Mouse (Mus musculus) ES-Bruce4 (cell line): ENCODE measurements around the gene Fam160b1. TPM values are rescaled to one million over a fixed set of nuclear protein-coding genes. Genes with fewer than 3 reads are reported as not detected.

Experiments
- H3K27ac ChIP-seq: 2 replicates; pipeline ENCODE4 v1.5.1; 2012; ENCODE audit warnings: low read length, inconsistent platforms; ENCODE audit not compliant: insufficient read depth
- H3K27me3 ChIP-seq: 2 replicates; pipeline ENCODE4 v1.6.1; 2012; ENCODE audit warnings: mild to moderate bottlenecking, low read length, inconsistent platforms; ENCODE audit not compliant: control insufficient read depth, poor library complexity, insufficient read depth, severe bottlenecking
- H3K36me3 ChIP-seq: 2 replicates; pipeline ENCODE4 v1.6.1; 2012; ENCODE audit warnings: inconsistent platforms, mild to moderate bottlenecking, low read length, moderate library complexity; ENCODE audit not compliant: control insufficient read depth, poor library complexity, insufficient read depth, severe bottlenecking
- H3K4me1 ChIP-seq: one replicate; pipeline ENCODE4 v1.8.1; 2011; ENCODE audit warnings: low read length; ENCODE audit not compliant: control insufficient read depth, insufficient read depth
- H3K4me3 ChIP-seq: 2 replicates; pipeline ENCODE4 v1.5.1; 2011; ENCODE audit warnings: low read depth, mild to moderate bottlenecking, low read length
- H3K9ac ChIP-seq: 2 replicates; pipeline ENCODE4 v1.6.1; 2012; ENCODE audit warnings: low read depth, mild to moderate bottlenecking, inconsistent platforms; ENCODE audit not compliant: poor library complexity, severe bottlenecking
- H3K9me3 ChIP-seq: replicated peaks from 2 replicates; pipeline ENCODE4 v1.6.1; 2012; ENCODE audit warnings: mild to moderate bottlenecking, low read length, inconsistent platforms; ENCODE audit not compliant: control insufficient read depth, poor library complexity, insufficient read depth, severe bottlenecking
- CTCF ChIP-seq: IDR thresholded peaks from one replicate; pipeline ENCODE4 v1.8.1; 2011; ENCODE audit warnings: low read depth, low read length
- EP300 ChIP-seq: IDR thresholded peaks from 2 replicates; pipeline ENCODE4 v1.6.1; 2011; ENCODE audit warnings: low read depth, low read length; ENCODE audit not compliant: insufficient read depth
- POLR2A ChIP-seq: IDR thresholded peaks from one replicate; pipeline ENCODE4 v1.8.1; 2011; ENCODE audit warnings: low read length; ENCODE audit not compliant: insufficient read depth
- polyA plus RNA-seq: library from polyadenylated mRNA; stranded (reverse); fragments of >200 nt; gene quantifications from 2 replicates; pipeline ENCODE4 v1.2.4, GENCODE M21; 2011; ENCODE audit warnings: low read depth; ENCODE audit not compliant: missing spikeins, insufficient read depth, insufficient read length

Gene Fam160b1
- polyA plus RNA-seq, 1 experiment, result 26.1 TPM

DNA sequence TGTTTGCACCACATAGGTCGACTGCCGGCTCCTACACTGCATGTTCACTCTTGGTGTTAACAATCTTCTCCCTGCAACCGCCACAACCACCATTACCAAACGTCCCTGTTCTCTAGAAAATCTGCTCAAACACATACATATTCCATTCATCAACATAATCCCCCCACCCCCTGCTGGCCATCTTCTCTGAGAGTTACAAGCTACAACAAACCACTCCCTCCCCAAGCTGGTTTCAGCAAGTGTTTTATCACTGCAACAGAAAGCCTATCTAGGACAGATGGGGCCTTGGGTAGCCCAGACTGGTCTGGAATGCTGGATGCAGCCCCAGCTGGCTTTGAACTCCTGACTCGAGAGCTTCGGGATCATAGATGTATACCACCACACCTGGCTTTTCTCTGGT is 3.2 kb upstream of the Fam160b1 start:
- peaks cover 6% of the 10 kb centered on the region for H3K4me1 ChIP-seq
- no peak for TF ChIP-seq EP300
- no peak for TF ChIP-seq POLR2A
- TF ChIP-seq CTCF, result no peak
- H3K27me3 ChIP-seq, result no peaks in the 10 kb centered on the region
- H3K9me3 ChIP-seq, result no peaks in the 10 kb centered on the region
- peak overlapping the region; percentile 61; the same call in 1 of the 2 replicates for H3K9ac ChIP-seq
- H3K4me3 ChIP-seq, result no peak overlapping the region
- H3K27ac ChIP-seq, result no peak overlapping the region
- H3K36me3 ChIP-seq, result no peaks in the 10 kb centered on the region

GRCm38 (mm10) chr19:57357811-57358210 is 2.7 kb upstream of the Fam160b1 start:
- no peak for TF ChIP-seq EP300
- TF ChIP-seq CTCF, result no peak
- no peak for TF ChIP-seq POLR2A
- Histone ChIP-seq H3K4me3 (peak overlapping the region; percentile 87), H3K27me3 (no peaks in the 10 kb centered on the region), H3K27ac (peak overlapping the region; percentile 26; the same call in 1 of the 2 replicates), H3K36me3 (no peaks in the 10 kb centered on the region), H3K9ac (peak overlapping the region; percentile 61), H3K4me1 (peaks cover 6% of the 10 kb centered on the region), H3K9me3 (no peaks in the 10 kb centered on the region)

- Histone ChIP-seq H3K4me1 (peaks cover 5% of the 10 kb centered on the region), H3K27ac (peak overlapping the region; percentile 62), H3K9me3 (no peaks in the 10 kb centered on the region), H3K9ac (peak overlapping the region; percentile 88), H3K27me3 (no peaks in the 10 kb centered on the region), H3K4me3 (peak overlapping the region; percentile 87), H3K36me3 (no peaks in the 10 kb centered on the region)
- TF ChIP-seq EP300 (0 out of 2 replicates have a peak, but pooled peaks have one; percentile 26), CTCF (peak; percentile 83), POLR2A (peak; percentile 56)
Observed at GRCm38 (mm10) chr19:57358322-57358721, 2.2 kb upstream of the Fam160b1 start.

DNA sequence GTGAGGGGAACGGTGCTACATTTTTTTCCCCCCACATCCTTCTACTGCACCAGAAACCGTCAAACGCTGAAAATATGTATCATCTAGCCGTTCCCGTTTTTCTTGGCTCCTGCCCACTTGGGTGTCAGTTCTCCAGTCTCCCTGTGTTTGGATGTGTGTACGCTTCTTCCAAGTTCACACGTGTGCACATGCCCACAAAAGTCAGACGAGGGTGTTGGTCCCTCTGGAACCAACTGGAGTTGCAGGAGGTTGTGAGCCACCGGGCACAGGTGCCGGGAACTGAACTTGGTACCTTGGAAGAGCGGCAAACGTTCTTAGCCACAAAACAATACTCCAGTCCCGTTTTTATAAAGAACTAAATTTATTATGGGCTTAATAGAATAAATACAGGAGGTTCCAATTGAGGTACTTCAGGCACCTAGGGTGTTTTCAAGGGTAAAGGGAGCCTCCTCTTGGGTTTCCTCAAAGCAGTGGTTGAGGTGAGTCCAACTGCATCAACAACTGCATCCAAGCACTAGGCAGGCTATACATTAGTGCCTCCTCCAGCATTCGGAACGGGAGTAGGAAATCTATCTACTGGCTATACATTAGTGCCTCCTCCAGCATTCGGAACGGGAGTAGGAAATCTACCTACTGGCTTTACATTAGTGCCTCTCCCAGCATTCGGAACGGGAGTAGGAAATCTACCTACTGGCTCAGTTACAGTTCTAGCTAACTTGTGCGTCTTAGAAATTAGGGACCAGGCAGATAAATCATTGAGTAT is 1.5 kb upstream of the Fam160b1 start:
- H3K27me3 ChIP-seq, result no peaks in the 10 kb centered on the region
- H3K9ac ChIP-seq, result peak overlapping the region; percentile 88
- H3K27ac ChIP-seq, result peak overlapping the region; percentile 62
- no peaks in the 10 kb centered on the region for H3K36me3 ChIP-seq
- H3K9me3 ChIP-seq, result no peaks in the 10 kb centered on the region
- H3K4me3 ChIP-seq, result peak overlapping the region; percentile 48
- TF ChIP-seq POLR2A (no peak), EP300 (no peak), CTCF (no peak)
- peaks cover 4% of the 10 kb centered on the region for H3K4me1 ChIP-seq

- Histone ChIP-seq H3K9me3 (no peaks in the 10 kb centered on the region), H3K4me3 (peak overlapping the region; percentile 86), H3K36me3 (no peaks in the 10 kb centered on the region), H3K4me1 (peaks cover 5% of the 10 kb centered on the region), H3K27ac (peak overlapping the region; percentile 91), H3K9ac (peak overlapping the region; percentile 88), H3K27me3 (no peaks in the 10 kb centered on the region)
- TF ChIP-seq EP300 (no peak), POLR2A (no peak), CTCF (no peak)
Observed at GRCm38 (mm10) chr19:57359701-57360326, 666 bp upstream of the Fam160b1 start.

DNA sequence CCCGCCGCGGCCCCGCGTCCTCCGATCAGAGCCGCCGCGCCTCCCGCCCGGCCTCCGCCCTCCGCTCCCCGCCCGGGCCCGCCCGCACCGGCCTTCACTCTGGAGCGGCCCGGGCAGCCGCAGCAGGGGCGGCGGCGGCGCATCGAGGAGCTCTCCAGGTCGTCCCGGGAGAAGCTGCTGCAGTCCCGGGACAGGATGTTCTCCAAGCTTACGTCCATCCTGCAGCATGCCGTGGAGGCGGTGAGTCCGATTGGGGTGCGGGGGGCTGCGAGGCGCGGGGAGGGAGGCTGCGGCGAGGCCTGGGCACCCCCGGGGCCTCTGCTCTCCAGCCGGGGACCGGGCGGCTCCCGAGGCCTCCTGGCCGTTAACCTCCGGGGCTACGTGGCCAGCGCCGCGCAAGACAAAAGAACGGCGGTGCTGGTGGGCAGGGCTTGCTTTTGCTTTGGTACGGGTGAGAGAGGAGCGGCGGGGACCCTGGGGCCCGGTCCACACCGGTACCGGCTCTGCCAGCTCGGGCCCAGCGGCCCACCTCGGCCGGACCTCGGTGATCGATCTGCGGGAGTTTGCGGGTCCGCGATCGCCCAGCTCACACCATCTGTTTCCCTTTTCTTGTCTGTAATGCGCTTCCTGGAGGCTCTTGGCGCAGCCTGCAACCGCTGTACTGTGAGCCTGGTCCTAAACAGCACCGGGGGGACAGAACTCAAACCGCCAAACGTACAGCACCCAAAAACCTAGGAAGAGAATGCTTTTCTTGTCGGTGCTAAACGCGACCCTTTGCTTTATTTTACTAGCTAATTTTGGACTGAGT is 855 bp downstream of the Fam160b1 start:
- peaks cover 7% of the 10 kb centered on the region for H3K4me1 ChIP-seq
- H3K36me3 ChIP-seq, result no peaks in the 10 kb centered on the region
- H3K27ac ChIP-seq, result peak overlapping the region; percentile 80
- peak overlapping the region; percentile 99 for H3K4me3 ChIP-seq
- H3K9ac ChIP-seq, result peak overlapping the region; percentile 98
- TF ChIP-seq CTCF (no peak), POLR2A (no peak), EP300 (no peak)
- no peaks in the 10 kb centered on the region for H3K27me3 ChIP-seq
- H3K9me3 ChIP-seq, result no peaks in the 10 kb centered on the region
